Mouse (Mus musculus): ENCODE data around the gene Tbc1d2.
"Not testable (repeated sequence)": the region's sequence is repeated elsewhere in the genome, so short reads cannot be mapped to it uniquely, and the experiment has no call there.

The Tbc1d2 gene

GRCm38 (mm10) chr4:46580799-46581243, 69.2 kb downstream of the Tbc1d2 start:
- not testable (repeated sequence) for DNase-seq (ENCODE audit: low read depth)

GRCm38 (mm10) chr4:46578796-46579346, 71.1 kb downstream of the Tbc1d2 start:
- not testable (repeated sequence) for DNase-seq (ENCODE audit: low read depth)

- DNase-seq (ENCODE audit: low read depth) = no peak
These were observed 71.8 kb downstream of the Tbc1d2 start for GRCm38 (mm10) chr4:46578228-46578627.

DNA sequence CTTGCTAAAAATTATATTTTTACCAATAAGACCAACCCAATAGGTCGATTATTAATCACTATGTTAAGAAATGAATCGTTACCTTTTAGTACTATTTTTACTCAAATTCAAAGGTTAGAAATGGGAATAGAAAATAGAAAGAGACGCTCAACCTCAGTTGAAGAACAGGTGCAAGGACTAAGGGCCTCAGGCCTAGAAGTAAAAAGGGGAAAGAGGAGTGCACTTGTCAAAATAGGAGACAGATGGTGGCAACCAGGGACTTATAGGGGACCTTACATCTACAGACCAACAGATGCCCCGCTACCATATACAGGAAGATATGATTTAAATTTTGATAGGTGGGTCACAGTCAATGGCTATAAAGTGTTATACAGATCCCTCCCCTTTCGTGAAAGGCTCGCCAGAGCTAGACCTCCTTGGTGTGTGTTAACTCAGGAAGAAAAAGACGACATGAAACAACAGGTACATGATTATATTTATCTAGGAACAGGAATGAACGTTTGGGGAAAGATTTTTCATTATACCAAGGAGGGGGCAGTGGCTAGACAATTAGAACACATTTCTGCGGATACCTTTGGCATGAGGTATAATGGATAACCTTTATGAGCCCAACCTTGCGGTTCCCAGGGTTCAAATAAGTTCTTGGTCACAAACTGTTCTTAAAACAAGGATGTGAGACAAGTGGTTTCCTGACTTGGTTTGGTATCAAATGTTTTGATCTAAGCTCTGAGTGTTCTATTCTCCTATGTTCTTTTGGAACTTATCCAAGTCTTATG, 74.3 kb downstream of the Tbc1d2 start:
- not testable (repeated sequence) for DNase-seq (ENCODE audit: low read depth)

- no peak for DNase-seq (ENCODE audit: low read depth)
These were observed 75.2 kb downstream of the Tbc1d2 start for GRCm38 (mm10) chr4:46574841-46575240.

DNA sequence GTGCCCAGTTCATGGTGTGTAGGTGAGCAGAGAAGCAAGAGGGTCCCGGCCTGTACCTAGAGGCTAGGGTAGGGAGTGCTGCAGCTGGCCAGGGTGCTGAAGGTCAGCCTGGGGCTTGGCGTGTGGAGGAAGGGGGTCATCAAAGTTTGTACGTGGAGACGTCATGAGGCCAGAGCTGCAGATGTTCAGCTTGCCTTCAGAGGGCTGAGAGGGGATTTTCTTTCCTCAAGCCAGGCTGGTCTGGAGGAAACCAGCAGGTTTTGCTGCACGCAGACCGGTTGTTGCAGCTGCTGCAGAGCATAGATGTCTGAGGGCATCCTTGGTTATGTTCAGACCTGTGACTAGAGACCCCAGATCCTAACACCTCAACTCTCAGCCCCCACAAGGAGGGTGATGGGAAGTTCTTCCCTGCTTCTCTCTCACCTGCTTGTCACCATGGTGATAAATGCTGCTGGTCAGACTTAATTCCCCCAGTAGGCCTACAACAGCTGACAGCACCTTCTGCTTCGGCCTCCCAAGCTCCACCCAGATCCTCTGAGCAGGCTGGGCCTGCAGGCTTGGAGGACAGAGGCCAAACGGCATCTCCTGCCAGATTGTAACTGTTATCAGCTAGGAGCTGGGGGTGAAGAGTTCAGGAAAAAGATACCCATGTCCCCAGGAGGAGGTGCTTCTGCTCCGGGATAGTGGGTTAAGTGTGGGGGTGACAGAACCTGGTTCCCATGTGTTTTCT, 75.8 kb downstream of the Tbc1d2 start:
- no peak for DNase-seq (ENCODE audit: low read depth)

- DNase-seq (ENCODE audit: low read depth) = no peak
These were observed 77.4 kb downstream of the Tbc1d2 start for GRCm38 (mm10) chr4:46572616-46573015.

- no peak for DNase-seq (ENCODE audit: low read depth)
These were observed 78.3 kb downstream of the Tbc1d2 start for GRCm38 (mm10) chr4:46571744-46572143.

DNA sequence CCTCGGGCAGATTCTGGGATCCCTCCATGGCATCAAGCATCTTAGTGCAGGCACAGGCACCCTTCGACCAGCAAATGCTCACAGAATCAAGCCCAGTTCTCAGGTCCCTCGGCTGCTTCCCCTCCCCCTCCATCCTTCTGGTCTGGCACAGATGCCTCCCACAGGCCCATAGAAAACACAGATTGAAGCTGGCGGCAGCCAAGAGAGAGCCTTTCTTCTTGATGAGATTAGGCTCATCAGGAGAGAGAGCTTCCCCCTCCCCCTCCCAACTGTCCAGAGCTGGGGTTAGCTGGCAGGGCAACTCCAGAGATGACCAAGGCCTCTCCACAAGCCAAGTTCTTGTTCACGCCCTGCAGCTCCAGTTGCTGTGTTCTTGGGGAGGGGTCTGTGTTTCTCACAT, 80.3 kb downstream of the Tbc1d2 start:
- DNase-seq (ENCODE audit: low read depth) = no peak

- no peak for DNase-seq (ENCODE audit: low read depth)
These were observed 81.8 kb downstream of the Tbc1d2 start for GRCm38 (mm10) chr4:46568169-46568568.

- DNase-seq (ENCODE audit: low read depth) = no peak
These were observed 82.9 kb downstream of the Tbc1d2 start for GRCm38 (mm10) chr4:46566931-46567671.

- no peak for DNase-seq (ENCODE audit: low read depth)
These were observed 84.5 kb downstream of the Tbc1d2 start for GRCm38 (mm10) chr4:46565393-46565955.

DNA sequence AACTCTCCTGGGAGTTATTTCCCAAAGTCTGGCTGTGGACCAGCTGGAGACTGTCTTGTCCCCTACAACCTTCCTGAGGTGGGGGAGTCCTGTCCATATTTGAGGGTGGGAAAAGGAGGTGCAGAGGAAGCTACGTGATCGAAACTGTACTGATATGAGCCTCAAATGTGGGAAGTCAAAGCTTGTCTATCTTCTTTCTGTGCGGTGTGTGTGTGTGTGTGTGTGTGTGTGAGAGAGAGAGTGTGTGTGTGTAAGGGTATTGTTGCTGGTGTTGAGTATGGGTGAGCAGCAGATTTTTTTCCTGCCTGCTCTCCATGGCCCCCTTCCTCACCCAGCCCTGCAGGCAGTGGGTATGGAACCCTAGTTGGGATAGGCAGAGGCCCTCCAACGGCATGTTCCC, 85.8 kb downstream of the Tbc1d2 start:
- DNase-seq (ENCODE audit: low read depth) = no peak

- no peak for DNase-seq (ENCODE audit: low read depth)
These were observed 86.2 kb downstream of the Tbc1d2 start for GRCm38 (mm10) chr4:46563847-46564246.

- no peak for DNase-seq (ENCODE audit: low read depth)
These were observed 87.2 kb downstream of the Tbc1d2 start for GRCm38 (mm10) chr4:46562841-46563240.

DNA sequence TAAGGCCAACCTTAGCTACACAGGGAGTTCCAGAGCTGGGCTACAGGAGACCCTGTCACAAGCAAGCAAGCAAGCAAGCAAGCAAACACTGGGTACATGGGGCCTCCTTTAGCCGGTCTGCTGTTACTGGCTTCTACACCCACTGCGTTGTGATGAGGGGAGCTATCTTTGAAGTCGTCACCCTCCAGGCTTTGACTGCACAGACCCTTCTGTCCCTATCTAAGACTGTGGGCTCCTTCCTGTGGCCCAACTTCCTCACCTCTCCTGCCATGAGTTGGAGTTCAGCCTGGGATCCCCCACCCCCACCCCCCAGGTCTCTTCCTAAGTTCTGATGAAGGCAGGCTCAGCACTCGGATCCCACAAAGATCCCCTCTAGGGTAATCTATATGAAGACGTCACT, 88.0 kb downstream of the Tbc1d2 start:
- no peak for DNase-seq (ENCODE audit: low read depth)

DNA sequence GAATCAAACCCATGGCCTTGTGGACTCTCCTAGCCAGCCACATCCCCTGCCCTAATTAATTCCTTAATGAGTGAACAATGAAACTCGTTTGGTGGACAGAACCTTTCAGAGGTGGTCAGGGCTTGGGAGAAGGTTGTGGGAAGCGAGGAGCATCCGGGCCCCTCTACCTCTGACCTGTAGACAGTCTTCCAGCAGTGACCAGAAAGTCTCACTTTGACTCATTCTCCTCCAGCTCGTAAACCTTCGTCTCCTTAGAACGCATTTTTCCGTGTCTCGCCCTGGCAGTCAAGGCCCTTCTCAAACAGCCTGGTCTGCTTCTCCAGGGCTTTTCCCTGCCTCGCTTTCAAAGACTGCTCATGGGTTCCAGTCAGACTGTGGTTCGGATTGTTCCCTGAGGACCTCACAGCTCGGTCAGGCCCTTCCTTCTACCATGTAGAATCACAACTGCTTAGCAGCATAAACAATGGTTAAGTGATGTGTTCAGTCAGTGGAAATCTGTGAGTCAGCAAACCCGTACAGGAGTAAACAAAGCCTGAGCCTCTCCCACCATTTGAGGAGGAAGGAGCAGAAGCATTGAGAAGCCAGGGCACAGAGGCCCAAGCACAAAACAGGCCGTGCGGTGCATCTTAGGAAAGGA, 89.8 kb downstream of the Tbc1d2 start:
- no peak for DNase-seq (ENCODE audit: low read depth)

DNA sequence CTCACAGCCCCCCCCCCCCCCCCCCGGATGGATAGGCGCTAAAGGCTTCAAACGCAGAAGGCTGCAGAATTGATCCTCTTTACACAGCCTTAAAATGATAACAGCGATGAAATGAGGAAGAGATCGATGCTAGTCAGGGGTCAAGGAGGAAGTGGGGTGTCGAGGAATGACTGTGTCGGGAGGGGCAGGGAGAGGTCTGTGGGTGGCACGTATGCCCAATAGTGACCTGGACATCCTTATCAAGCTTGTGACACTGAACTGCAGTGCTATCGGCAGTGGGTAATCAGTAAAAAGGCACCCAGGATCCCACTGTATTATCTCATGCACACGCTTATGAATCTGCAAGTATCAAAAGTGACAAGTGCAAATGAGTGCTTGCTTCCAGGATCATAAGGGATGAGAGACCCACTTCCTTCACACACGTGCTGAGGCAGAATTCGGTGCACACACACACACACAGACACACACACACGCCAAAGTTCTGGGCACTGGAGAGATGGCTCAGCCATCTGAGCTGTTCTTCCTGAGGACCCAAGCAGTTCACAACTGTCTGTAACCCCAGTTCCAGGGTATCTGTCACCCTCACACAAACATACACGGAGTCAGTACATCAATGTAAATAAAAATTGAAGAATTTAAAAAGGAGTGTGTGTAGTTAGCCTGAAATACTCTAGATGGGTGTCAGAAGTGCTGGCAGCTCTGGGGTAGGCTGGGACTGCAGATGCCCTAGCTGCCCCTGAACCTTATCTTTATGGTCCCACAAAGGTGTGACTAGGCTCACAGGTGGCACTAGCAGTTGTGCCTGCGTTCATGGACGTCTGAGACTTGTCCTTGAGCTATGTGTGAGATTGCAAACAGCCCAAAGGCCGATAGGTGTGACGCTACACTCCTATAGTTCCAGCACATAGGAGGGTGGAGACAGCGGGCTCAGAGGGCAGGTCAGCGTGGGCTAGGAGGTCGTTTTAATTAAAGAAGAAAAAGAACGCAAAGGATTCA, 91.0 kb downstream of the Tbc1d2 start:
- no peak for DNase-seq (ENCODE audit: low read depth)

- no peak for DNase-seq (ENCODE audit: low read depth)
These were observed 93.1 kb downstream of the Tbc1d2 start for GRCm38 (mm10) chr4:46556933-46557332.

DNA sequence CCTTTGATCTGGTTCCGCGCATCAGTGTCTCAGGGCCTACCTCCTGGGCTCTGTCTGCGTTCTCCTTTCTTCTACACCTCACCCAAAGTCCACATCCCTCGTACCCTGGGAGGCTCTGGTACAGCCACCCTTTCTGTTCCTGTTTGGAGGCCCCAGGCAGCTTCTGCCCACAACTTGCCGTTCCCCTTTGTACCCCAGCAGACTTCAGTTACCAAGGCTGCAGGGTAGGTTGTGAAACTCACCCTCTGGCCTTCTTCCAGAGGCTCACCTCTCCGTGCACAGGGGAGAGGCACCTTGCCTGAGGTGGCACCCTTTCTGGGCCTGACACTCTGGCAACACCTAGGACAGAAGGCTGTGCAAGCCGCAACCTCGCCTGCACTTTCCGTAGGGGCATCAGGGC, 94.2 kb downstream of the Tbc1d2 start:
- DNase-seq (ENCODE audit: low read depth) = no peak

All from naive thymus-derived CD4-positive, alpha-beta T cell, adult 2 months (primary cell).